Mouse (Mus musculus) kidney, embryonic 15.5 days (tissue): Measurements from ENCODE around the gene Endod1. TPM values are rescaled to one million over a fixed set of nuclear protein-coding genes. Genes with fewer than 3 reads are reported as not detected.

ENCODE experiments used
- ATAC-seq: fragments of 200-750 bp; cut with Nextera tagmentation; replicated peaks from 2 replicates; pipeline ENCODE4 v1.8.0; 2017; ENCODE audit warnings: moderate TSS enrichment; ENCODE audit not compliant: low FRiP score
- H3K27ac ChIP-seq: fragments of 300-500 bp; sonication (generic); 2 replicates; pipeline ENCODE4 v1.5.1; 2015; ENCODE audit warnings: mild to moderate bottlenecking, inconsistent platforms
- H3K27me3 ChIP-seq: fragments of 300-500 bp; sonication (generic); 2 replicates; pipeline ENCODE4 v1.6.1; 2015; ENCODE audit warnings: inconsistent platforms
- H3K36me3 ChIP-seq: fragments of 300-500 bp; sonication (generic); 2 replicates; pipeline ENCODE4 v1.6.1; 2015; ENCODE audit warnings: inconsistent platforms
- H3K4me1 ChIP-seq: fragments of 300-500 bp; sonication (generic); 2 replicates; pipeline ENCODE4 v1.6.1; 2015; ENCODE audit warnings: inconsistent platforms
- H3K4me2 ChIP-seq: fragments of 300-500 bp; sonication (generic); 2 replicates; pipeline ENCODE4 v1.6.1; 2015; ENCODE audit warnings: moderate library complexity, mild to moderate bottlenecking, inconsistent platforms
- H3K4me3 ChIP-seq: fragments of 300-500 bp; sonication (generic); replicated peaks from 2 replicates; pipeline ENCODE4 v1.5.1; 2015; ENCODE audit warnings: mild to moderate bottlenecking, inconsistent platforms
- H3K9ac ChIP-seq: fragments of 300-500 bp; sonication (generic); 2 replicates; pipeline ENCODE4 v1.6.1; 2015; ENCODE audit warnings: mild to moderate bottlenecking, inconsistent platforms
- H3K9me3 ChIP-seq: fragments of 300-500 bp; sonication (generic); replicated peaks from 2 replicates; pipeline ENCODE4 v1.6.1; 2016; ENCODE audit warnings: inconsistent platforms
- WGBS: fragments of 180-500 bp; shearing (Covaris S2); methylation state at CpG from one replicate; pipeline ENCODE4 v1.1.7; 2015; ENCODE audit warnings: mixed read lengths; 5-methylcytosine and 5-hydroxymethylcytosine counted together
- polyA plus RNA-seq: library from polyadenylated mRNA; unstranded; fragments of >200 nt; fragmentation: Nextera tagmentation; extraction: Ambion mirVana; gene quantifications from 2 replicates; pipeline ENCODE4 v1.2.1, GENCODE M21; 2015

Endod1 gene
- 13.3 and 13.5 TPM in 2 replicates for polyA plus RNA-seq

DNA sequence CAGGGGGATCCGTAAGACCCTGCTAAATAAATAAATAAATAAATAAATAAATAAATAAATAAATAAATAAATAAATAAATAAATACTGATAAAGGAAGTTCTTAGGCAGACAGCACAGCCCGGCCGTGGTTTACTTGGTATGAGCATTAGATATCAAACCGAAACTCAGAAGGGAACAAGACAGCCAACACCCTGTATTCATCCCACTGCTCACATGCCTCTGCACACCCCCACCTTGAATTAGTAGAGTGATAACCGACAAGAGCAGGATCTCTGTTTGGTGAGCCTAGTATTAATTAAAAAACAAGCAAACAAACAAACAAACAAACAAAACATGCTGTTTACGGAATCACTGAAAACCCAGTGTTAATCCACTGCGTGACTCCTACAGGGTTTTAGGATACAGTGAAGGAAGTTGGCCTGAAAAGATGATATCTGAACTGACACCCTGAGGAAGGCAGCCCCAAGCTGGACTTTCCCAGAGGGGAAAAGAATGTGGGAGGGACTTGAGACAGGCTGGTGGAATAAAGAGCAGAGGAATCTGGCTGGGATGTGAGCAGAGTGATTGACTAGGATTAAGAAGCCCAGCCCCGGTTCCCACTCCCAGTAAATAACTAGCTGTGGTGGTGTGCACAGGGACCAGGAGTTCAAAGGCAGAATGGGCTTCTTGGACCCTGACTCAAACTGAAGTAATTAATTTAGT lies at the start of gene Endod1:
Gene Endod1, minus strand, starts transcription at position 155 of the 703 bp plus-strand sequence.
- no peaks in the 10 kb centered on the region for H3K36me3 ChIP-seq
- ATAC-seq = peak; percentile 61
- peak within 1 kb of the TSS; percentile 91 for H3K4me2 ChIP-seq
- no peaks in the 10 kb centered on the region for H3K9me3 ChIP-seq
- peak within 1 kb of the TSS; percentile 72 for H3K27ac ChIP-seq
- 0 out of 2 replicates have a peak, but pooled peaks cover 3% of the 10 kb centered on the region for H3K27me3 ChIP-seq
- H3K9ac ChIP-seq = peak within 1 kb of the TSS; percentile 56
- peak within 1 kb of the TSS; percentile 60 for H3K4me3 ChIP-seq
- 6% methylated on average over 8 of the region's 8 CpGs for WGBS
- H3K4me1 ChIP-seq = peaks cover 22% of the 10 kb centered on the region

DNA sequence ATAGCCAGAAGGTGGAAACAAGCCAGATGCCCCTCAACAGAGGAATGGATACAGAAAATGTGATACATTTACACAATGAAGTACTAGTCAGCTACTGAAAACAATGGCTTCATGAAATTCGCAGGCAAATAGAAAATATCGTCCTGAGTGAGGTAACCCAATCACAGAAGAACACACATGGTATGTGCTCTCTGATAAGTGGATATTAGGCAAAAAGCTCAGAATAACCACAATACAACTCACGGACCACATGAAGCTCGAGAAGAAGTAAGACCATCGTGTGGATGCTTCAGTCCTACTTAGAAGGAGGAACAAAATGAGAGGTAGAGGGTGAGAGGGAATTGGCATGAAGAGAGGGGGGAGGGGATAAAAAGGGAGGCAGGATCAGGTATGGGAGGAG lies 27.8 kb upstream of the Endod1 start:
- Histone ChIP-seq H3K9ac (no peak overlapping the region), H3K4me2 (no peak overlapping the region), H3K27me3 (no peaks in the 10 kb centered on the region), H3K36me3 (no peaks in the 10 kb centered on the region), H3K27ac (no peak overlapping the region), H3K4me1 (no peaks in the 10 kb centered on the region), H3K9me3 (no peaks in the 10 kb centered on the region), H3K4me3 (no peak overlapping the region)
- 93% methylated on average over 5 of the region's 5 CpGs for WGBS
- no peak for ATAC-seq

DNA sequence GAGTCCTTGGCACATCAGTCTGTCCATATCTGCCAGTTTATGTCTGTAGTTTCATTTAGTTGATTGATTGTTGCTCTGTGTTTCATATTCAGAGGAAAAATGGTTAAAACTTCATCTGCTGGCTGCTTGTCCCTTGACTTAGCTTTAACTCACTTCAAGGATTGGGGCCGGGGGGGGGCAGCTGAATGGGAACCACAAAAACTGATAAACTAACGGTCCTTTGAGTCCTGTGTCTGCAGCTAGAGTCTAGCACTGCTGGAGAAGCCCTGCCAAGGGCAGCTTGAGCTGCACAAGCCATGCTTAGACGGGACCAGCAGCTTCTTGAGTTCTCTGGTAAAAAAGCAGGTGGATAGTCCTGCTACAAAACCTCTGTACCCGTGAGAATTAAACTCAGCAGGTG lies 26.7 kb upstream of the Endod1 start:
- ATAC-seq = no peak
- no peak overlapping the region for H3K4me3 ChIP-seq
- H3K27ac ChIP-seq = no peak overlapping the region
- H3K36me3 ChIP-seq = no peaks in the 10 kb centered on the region
- no peaks in the 10 kb centered on the region for H3K4me1 ChIP-seq
- no peak overlapping the region for H3K9ac ChIP-seq
- H3K9me3 ChIP-seq = no peaks in the 10 kb centered on the region
- no peaks in the 10 kb centered on the region for H3K27me3 ChIP-seq
- no peak overlapping the region for H3K4me2 ChIP-seq
- 68% methylated on average over 4 of the region's 4 CpGs for WGBS

DNA sequence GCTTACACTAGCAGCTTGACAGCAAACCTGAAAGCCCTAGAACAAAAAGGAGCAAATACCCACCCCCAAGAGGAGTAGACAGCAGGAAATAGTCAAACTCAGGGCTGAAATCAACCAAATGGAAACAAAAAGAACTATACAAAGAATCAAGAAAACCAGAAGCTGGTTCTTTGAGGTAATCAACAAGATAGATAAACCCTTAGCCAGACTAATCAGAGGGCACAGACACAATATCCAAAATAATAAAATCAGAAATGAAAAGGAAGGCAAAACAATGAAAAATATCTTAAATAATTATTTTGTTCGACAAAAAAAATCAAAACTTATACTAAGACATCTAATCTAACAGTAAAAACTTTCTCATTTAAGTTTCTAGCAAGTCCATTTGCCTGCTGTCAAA lies 24.7 kb upstream of the Endod1 start:
- H3K4me2 ChIP-seq = no peak overlapping the region
- no peaks in the 10 kb centered on the region for H3K27me3 ChIP-seq
- H3K4me1 ChIP-seq = no peaks in the 10 kb centered on the region
- H3K4me3 ChIP-seq = no peak overlapping the region
- WGBS = 76% methylated on average over 1 of the region's 1 CpGs
- ATAC-seq = no peak
- no peak overlapping the region for H3K27ac ChIP-seq
- no peaks in the 10 kb centered on the region for H3K9me3 ChIP-seq
- H3K9ac ChIP-seq = no peak overlapping the region
- no peaks in the 10 kb centered on the region for H3K36me3 ChIP-seq

DNA sequence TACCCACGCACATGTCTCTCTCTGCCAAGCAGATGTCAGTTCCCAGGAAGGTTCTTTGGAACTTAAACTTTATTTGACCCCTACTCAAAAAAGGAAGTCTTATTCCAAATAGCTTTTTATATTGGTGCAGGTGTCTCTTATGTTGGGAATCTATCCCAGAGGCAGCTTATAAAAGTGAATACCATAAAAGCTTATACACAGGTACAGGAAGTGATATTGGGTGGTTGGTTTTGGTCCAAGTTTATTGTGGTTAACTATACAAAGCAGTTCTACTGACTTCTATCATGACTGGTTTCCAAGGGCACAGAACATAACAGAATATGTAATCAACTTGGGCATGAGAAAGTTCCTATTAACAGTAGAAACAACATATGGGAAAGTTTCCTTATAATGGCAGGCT lies 20.8 kb upstream of the Endod1 start:
- Histone ChIP-seq H3K4me2 (no peak overlapping the region), H3K4me3 (no peak overlapping the region), H3K27ac (no peak overlapping the region), H3K9ac (no peak overlapping the region), H3K36me3 (no peaks in the 10 kb centered on the region), H3K9me3 (no peaks in the 10 kb centered on the region), H3K4me1 (no peaks in the 10 kb centered on the region), H3K27me3 (no peaks in the 10 kb centered on the region)
- WGBS = 83% methylated on average over 1 of the region's 1 CpGs
- no peak for ATAC-seq

DNA sequence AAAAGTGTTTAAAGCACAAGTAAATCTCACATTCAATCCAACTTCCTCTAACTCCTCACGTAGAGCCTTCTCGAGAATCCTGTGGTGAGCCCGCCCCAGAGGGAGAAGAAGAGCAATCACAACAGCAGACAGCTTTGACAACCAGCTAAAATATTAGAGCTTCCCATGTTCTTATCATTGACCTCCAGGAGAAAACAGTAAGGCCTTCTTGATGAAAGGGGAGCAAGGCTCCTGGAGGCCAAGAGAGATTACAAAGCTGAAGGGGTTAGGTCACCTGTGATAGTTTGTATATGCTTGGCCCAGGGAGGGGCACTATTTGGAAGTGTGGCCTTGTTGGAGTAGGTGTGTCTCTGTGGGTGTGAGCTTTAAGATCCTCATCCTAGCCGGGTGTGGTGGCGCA lies 19.1 kb upstream of the Endod1 start:
- H3K9me3 ChIP-seq = no peaks in the 10 kb centered on the region
- H3K4me3 ChIP-seq = no peak overlapping the region
- H3K9ac ChIP-seq = no peak overlapping the region
- H3K27me3 ChIP-seq = no peaks in the 10 kb centered on the region
- H3K36me3 ChIP-seq = no peaks in the 10 kb centered on the region
- no peak overlapping the region for H3K27ac ChIP-seq
- H3K4me2 ChIP-seq = no peak overlapping the region
- no peak for ATAC-seq
- H3K4me1 ChIP-seq = no peaks in the 10 kb centered on the region
- WGBS = 89% methylated on average over 5 of the region's 5 CpGs

DNA sequence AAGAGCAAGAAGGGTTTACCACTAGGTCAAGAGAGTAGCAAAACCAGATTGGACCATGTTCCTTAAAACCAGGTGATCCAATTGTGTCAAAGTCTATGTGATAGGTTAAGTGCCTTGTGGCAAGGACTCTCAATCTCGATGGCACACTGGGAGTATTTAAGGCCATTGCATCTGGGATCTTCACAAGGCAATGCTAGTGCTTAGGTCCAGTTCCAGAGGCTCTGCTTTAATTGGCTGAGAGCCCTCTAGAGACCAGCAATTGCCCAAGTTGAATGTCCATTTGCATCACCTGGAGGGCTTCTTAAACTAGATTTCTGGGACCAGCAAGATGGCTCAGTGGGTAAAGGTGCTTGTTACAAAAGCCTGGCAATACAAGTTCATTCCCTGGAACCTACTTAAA lies 17.6 kb upstream of the Endod1 start:
- H3K27ac ChIP-seq = no peak overlapping the region
- H3K27me3 ChIP-seq = no peaks in the 10 kb centered on the region
- no peak overlapping the region for H3K9ac ChIP-seq
- no peaks in the 10 kb centered on the region for H3K9me3 ChIP-seq
- no peak overlapping the region for H3K4me2 ChIP-seq
- H3K36me3 ChIP-seq = no peaks in the 10 kb centered on the region
- no peak for ATAC-seq
- WGBS = 75% methylated on average over 1 of the region's 1 CpGs
- H3K4me1 ChIP-seq = no peaks in the 10 kb centered on the region
- H3K4me3 ChIP-seq = no peak overlapping the region

DNA sequence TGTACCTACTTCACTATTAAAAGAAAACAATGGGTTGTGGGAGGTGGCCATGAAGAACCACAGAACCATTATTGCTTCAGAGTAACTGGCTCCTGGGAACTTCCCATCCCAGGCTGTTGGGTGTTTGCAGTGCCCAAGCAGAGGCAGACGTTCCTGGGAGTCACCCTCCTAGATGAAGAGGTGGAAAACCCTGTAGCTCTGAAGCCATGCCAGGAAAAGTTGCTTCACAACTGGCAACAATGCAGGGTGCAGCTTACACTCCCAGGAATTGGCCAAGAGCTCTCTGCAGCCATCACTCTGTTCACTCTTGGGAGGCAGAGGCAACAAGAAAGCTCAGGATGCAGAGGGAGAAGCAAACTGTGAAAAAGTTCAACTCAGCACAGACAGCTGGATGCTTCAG lies 16.8 kb upstream of the Endod1 start:
- H3K9ac ChIP-seq = no peak overlapping the region
- H3K4me1 ChIP-seq = no peaks in the 10 kb centered on the region
- H3K36me3 ChIP-seq = no peaks in the 10 kb centered on the region
- no peak for ATAC-seq
- H3K4me3 ChIP-seq = no peak overlapping the region
- H3K27ac ChIP-seq = no peak overlapping the region
- 67% methylated on average over 1 of the region's 1 CpGs for WGBS
- no peaks in the 10 kb centered on the region for H3K9me3 ChIP-seq
- no peak overlapping the region for H3K4me2 ChIP-seq
- no peaks in the 10 kb centered on the region for H3K27me3 ChIP-seq

DNA sequence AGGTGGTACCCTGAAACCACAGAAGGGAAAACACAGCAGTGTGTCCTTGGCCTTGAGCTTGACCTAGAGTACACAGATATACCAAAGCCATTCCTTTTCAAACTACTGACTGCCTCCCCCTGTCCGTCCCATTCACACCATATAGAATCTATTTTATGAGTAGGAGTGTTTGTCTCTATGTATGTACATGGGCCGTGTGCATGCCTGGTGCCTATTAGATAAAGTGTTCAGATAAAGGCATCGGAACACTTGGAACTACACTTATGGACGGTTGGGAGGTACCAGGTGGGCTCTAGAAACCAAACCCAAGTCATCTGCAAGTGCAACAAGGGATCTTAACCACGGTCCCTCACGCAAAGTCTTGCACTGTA lies 16.1 kb upstream of the Endod1 start:
- Histone ChIP-seq H3K9me3 (no peaks in the 10 kb centered on the region), H3K36me3 (no peaks in the 10 kb centered on the region), H3K4me1 (no peaks in the 10 kb centered on the region), H3K27ac (no peak overlapping the region), H3K4me3 (no peak overlapping the region), H3K9ac (no peak overlapping the region), H3K27me3 (no peaks in the 10 kb centered on the region), H3K4me2 (no peak overlapping the region)
- WGBS = 83% methylated on average over 6 of the region's 6 CpGs
- ATAC-seq = no peak

DNA sequence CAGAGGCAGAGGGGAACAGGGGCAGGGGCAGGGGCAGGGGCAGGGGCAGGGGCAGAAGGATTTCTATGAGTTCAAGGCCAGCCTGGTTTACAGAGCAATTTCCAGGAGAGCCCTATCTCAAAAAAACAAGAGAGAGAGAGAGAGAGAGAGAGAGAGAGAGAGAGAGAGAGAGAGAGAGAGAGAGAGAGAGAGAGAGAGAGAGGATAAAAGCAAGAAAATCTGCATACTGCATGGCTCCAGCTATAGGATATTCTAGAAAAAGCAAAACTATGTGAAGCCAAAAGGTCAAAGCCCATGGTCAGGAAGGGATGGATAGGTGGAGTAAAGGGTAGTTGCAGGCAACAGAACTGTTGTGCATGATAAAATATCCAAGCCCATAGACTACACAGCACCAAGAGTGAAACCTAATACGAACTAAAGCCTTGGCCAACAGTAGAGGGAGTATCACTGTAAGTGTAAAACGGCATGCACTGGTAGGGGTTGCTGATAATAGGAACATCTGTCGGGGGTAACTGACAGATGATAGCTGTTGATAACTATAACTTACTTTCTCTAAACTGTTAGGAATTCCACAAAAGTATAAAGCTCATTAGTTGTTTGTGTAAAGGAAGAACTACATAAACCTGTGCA lies 15.6 kb upstream of the Endod1 start:
- H3K4me2 ChIP-seq = no peak overlapping the region
- H3K4me1 ChIP-seq = no peaks in the 10 kb centered on the region
- 78% methylated on average over 3 of the region's 3 CpGs for WGBS
- H3K4me3 ChIP-seq = no peak overlapping the region
- no peak overlapping the region for H3K27ac ChIP-seq
- H3K27me3 ChIP-seq = no peaks in the 10 kb centered on the region
- no peaks in the 10 kb centered on the region for H3K36me3 ChIP-seq
- no peaks in the 10 kb centered on the region for H3K9me3 ChIP-seq
- H3K9ac ChIP-seq = no peak overlapping the region
- no peak for ATAC-seq

DNA sequence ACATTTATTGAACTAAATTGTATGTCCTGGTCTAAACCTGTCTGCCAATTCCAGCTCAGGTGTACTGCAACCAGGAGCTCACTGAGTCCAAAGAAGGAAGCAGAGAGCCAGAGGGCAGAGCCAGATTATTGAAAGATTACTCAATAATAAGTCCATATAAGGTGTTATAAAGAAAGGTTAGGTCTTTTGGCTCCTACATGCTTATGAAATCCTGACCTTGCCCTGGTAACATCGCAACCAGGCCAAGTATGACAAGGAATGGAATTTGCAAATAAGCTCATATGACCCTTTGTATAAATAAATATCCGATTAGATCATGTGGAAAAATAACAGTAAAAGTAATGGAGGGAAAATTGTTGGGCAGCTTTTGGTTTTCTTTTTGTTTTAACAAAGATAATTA lies 14.8 kb upstream of the Endod1 start:
- no peaks in the 10 kb centered on the region for H3K36me3 ChIP-seq
- H3K27ac ChIP-seq = no peak overlapping the region
- H3K4me2 ChIP-seq = no peak overlapping the region
- H3K4me3 ChIP-seq = no peak overlapping the region
- no peak overlapping the region for H3K9ac ChIP-seq
- H3K4me1 ChIP-seq = no peaks in the 10 kb centered on the region
- H3K27me3 ChIP-seq = no peaks in the 10 kb centered on the region
- ATAC-seq = no peak
- 77% methylated on average over 2 of the region's 2 CpGs for WGBS
- H3K9me3 ChIP-seq = no peaks in the 10 kb centered on the region

DNA sequence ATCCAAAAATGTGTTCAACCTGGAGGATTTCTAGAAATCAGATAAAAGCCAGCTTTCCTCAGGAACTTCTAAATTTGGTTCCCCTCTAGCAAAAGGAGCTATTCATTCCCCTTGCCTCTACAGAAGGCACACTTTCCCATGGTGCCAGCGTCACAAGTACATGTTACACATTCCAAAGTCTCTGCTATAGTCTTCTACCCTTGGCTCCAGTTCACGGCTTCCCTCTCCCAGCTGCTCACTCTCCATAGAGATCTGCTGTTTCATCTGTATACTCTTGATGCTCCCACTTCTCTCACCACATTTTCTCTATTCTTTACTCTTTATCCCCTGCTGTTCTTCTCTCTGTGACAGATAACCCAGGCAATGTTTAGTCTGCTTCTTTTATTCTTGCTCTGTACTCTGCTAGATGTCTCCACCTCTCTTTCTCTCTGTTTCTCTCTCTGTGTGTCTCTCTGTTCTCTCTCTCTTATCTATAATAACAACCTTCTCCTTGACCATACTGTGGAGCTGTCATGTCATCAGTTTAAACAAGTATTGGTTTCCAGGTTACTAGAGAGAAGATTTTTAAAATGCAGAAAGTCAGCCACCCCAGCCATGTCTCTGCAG lies 13.8 kb upstream of the Endod1 start:
- 56% methylated on average over 2 of the region's 2 CpGs for WGBS
- no peak overlapping the region for H3K9ac ChIP-seq
- ATAC-seq = no peak

More for the DNA sequence above, 13.8 kb upstream of the Endod1 start:
- Histone ChIP-seq H3K27me3 (no peaks in the 10 kb centered on the region), H3K9me3 (no peaks in the 10 kb centered on the region), H3K4me1 (no peaks in the 10 kb centered on the region), H3K4me3 (no peak overlapping the region), H3K4me2 (no peak overlapping the region), H3K36me3 (no peaks in the 10 kb centered on the region), H3K27ac (no peak overlapping the region)
